Comparison of ENCODE assay signal across 8 mouse cellular contexts in genomic region chr4:45513791-45514293, GRCm38 (mm10). TPM values are rescaled to one million over a fixed set of nuclear protein-coding genes. Genes with fewer than 3 reads are reported as not detected.
DNase-seq lines count a peak whose midpoint lies in the region; ATAC-seq and TF ChIP-seq lines count a peak whose summit lies in the region.

No protein-coding gene starts in this region.

- H3K27me3 ChIP-seq in thymus, adult 2 months (ENCODE audit: control insufficient read depth, insufficient read depth, low read length) = no peaks in the 10 kb centered on the region
- H3K27me3 ChIP-seq in embryonic facial prominence, embryonic 12.5 days = no peaks in the 10 kb centered on the region
- H3K27me3 ChIP-seq in limb, embryonic 10.5 days (ENCODE audit: low read depth, poor library complexity, severe bottlenecking) = 0 out of 2 replicates have a peak, but pooled peaks cover 6% of the 10 kb centered on the region

- peak; percentile 66 for ATAC-seq in embryonic facial prominence, embryonic 12.5 days (ENCODE audit: insufficient number of reproducible peaks, insufficient read depth, low FRiP score, low TSS enrichment)

- no peak overlapping the region for H3K4me3 ChIP-seq in thymus, adult 2 months (ENCODE audit: control insufficient read depth, insufficient read depth, low read length)
- no peak overlapping the region for H3K4me3 ChIP-seq in embryonic facial prominence, embryonic 12.5 days
- peak overlapping the region; percentile 4; the same call in 1 of the 2 replicates for H3K4me3 ChIP-seq in limb, embryonic 10.5 days

- peak; percentile 19 for DNase-seq in thymus, adult 2 months
- DNase-seq in thymus, postnatal 10 days (ENCODE audit: low spot score in 2 of 2) = no peak
- peak; percentile 60 to 69 for DNase-seq in heart, postnatal 36 days
- DNase-seq in limb, embryonic 10.5 days (ENCODE audit: low spot score) = peak; percentile 47
- peak; percentile 70 for DNase-seq in mesoderm, embryonic 11.5 days (ENCODE audit: low read depth, low spot score)
- peak; percentile 14 for DNase-seq in thymus, postnatal 25 days
- DNase-seq in cerebellum, adult 11 months = no peak

- H3K27ac ChIP-seq in thymus, adult 2 months (ENCODE audit: control insufficient read depth, insufficient read depth, low read length) = no peak overlapping the region
- peak overlapping the region; percentile 51 for H3K27ac ChIP-seq in embryonic facial prominence, embryonic 12.5 days
- H3K27ac ChIP-seq in limb, embryonic 10.5 days = peak overlapping the region; percentile 38

- no peak overlapping the region for H3K9ac ChIP-seq in embryonic facial prominence, embryonic 12.5 days

- peak overlapping the region; percentile 35 for H3K4me2 ChIP-seq in embryonic facial prominence, embryonic 12.5 days (replicated peaks)

- H3K36me3 ChIP-seq in thymus, adult 2 months (ENCODE audit: control insufficient read depth, insufficient read depth, low read length) = no peaks in the 10 kb centered on the region
- no peaks in the 10 kb centered on the region for H3K36me3 ChIP-seq in embryonic facial prominence, embryonic 12.5 days
- 0 out of 2 replicates have a peak, but pooled peaks cover 3% of the 10 kb centered on the region for H3K36me3 ChIP-seq in limb, embryonic 10.5 days

- WGBS in thymus, adult 2 months = 2% methylated on average over 10 of the region's 10 CpGs
- 6% methylated on average over 10 of the region's 10 CpGs for WGBS in embryonic facial prominence, embryonic 12.5 days
- 1% methylated on average over 10 of the region's 10 CpGs for WGBS in limb, embryonic 10.5 days

- intact Hi-C loops in heart, postnatal 36 days (cut with DNase I) = loop anchor here (5.0 kb wide), 1 partner anchor 42 kb away; no protein-coding TSS in a partner anchor

- H3K9me3 ChIP-seq in embryonic facial prominence, embryonic 12.5 days = no peaks in the 10 kb centered on the region
- no peaks in the 10 kb centered on the region for H3K9me3 ChIP-seq in limb, embryonic 10.5 days (replicated peaks)

- TF ChIP-seq CTCF in thymus, adult 2 months (IDR thresholded peaks at IDR 0.05; ENCODE audit: borderline replicate concordance, control insufficient read depth, extremely low read depth, insufficient read depth, low read length, poor library complexity) = no peak

- no peak for TF ChIP-seq POLR2A in thymus, adult 2 months (IDR thresholded peaks at IDR 0.05; ENCODE audit: control insufficient read depth, extremely low read depth, insufficient read depth, low read length, poor library complexity)

- H3K4me1 ChIP-seq in thymus, adult 2 months (replicated peaks; ENCODE audit: control insufficient read depth, insufficient read depth, low read length) = peaks cover 11% of the 10 kb centered on the region
- H3K4me1 ChIP-seq in embryonic facial prominence, embryonic 12.5 days = peaks cover 54% of the 10 kb centered on the region
- peaks cover 88% of the 10 kb centered on the region for H3K4me1 ChIP-seq in limb, embryonic 10.5 days

RNA-seq across cellular contexts. Expression of gene Shb, which starts 18.4 kb away (rescaled TPM):
- polyA plus RNA-seq in thymus, adult 2 months (2012; rRNA removed) = 12.0 and 14.5 TPM in 2 replicates
- 8.3 and 9.6 TPM in 2 replicates for polyA plus RNA-seq in embryonic facial prominence, embryonic 12.5 days (2016; fragmentation: Nextera tagmentation; extraction: Ambion mirVana)
- total RNA-seq in heart, postnatal 36 days (2021) = 10 to 100 TPM; 24.2 to 40.9 TPM
- 4.3 and 4.8 TPM in 2 replicates for polyA plus RNA-seq in limb, embryonic 10.5 days (2016; fragmentation: Nextera tagmentation; extraction: Ambion mirVana)

Comparison
In these comparisons a context has a peak if more than half of its experiments do, and no peak if none do; other contexts are left out.
1. DNase-seq: peak in thymus, adult 2 months (single experiment), heart, postnatal 36 days (2 of 2), limb, embryonic 10.5 days (single experiment), mesoderm, embryonic 11.5 days (single experiment) and thymus, postnatal 25 days (single experiment); none in thymus, postnatal 10 days (0 of 2) and cerebellum, adult 11 months (single experiment).